Mouse (Mus musculus) embryonic facial prominence, embryonic 13.5 days (tissue): ENCODE results near the gene Samd1. TPM values are rescaled to one million over a fixed set of nuclear protein-coding genes. Genes with fewer than 3 reads are reported as not detected.
A peak's percentile ranks its signal among the peaks of the same experiment; 100 is the strongest.

ENCODE experiments used
- ATAC-seq: fragments of 200-750 bp; cut with Nextera tagmentation; 2 replicates; pipeline ENCODE4 v1.8.0; 2017; ENCODE audit warnings: low read depth; ENCODE audit not compliant: insufficient number of reproducible peaks, insufficient read depth, low FRiP score, low TSS enrichment
- H3K27ac ChIP-seq: fragments of 300-500 bp; sonication (generic); 2 replicates; pipeline ENCODE4 v1.5.1; 2015; ENCODE audit warnings: moderate library complexity, mild to moderate bottlenecking, inconsistent platforms
- H3K27me3 ChIP-seq: fragments of 300-500 bp; sonication (generic); 2 replicates; pipeline ENCODE4 v1.6.1; 2015; ENCODE audit warnings: mild to moderate bottlenecking, inconsistent platforms
- H3K36me3 ChIP-seq: fragments of 300-500 bp; sonication (generic); 2 replicates; pipeline ENCODE4 v1.6.1; 2015; ENCODE audit warnings: mild to moderate bottlenecking, inconsistent platforms
- H3K4me1 ChIP-seq: fragments of 300-500 bp; sonication (generic); 2 replicates; pipeline ENCODE4 v1.6.1; 2015; ENCODE audit warnings: inconsistent platforms
- H3K4me2 ChIP-seq: fragments of 300-500 bp; sonication (generic); 2 replicates; pipeline ENCODE4 v1.6.1; 2015; ENCODE audit warnings: moderate library complexity, mild to moderate bottlenecking, inconsistent platforms
- H3K4me3 ChIP-seq: fragments of 300-500 bp; sonication (generic); 2 replicates; pipeline ENCODE4 v1.5.1; 2015; ENCODE audit warnings: mild to moderate bottlenecking, inconsistent platforms
- H3K9ac ChIP-seq: fragments of 300-500 bp; sonication (generic); 2 replicates; pipeline ENCODE4 v1.6.1; 2015; ENCODE audit warnings: mild to moderate bottlenecking, inconsistent platforms
- H3K9me3 ChIP-seq: fragments of 300-500 bp; sonication (generic); 2 replicates; pipeline ENCODE4 v1.6.1; 2016; ENCODE audit warnings: inconsistent platforms
- WGBS: fragments of 180-500 bp; shearing (Covaris S2); methylation state at CpG from one replicate; pipeline ENCODE4 v1.1.7; 2015; ENCODE audit warnings: mixed read lengths; 5-methylcytosine and 5-hydroxymethylcytosine counted together
- polyA plus RNA-seq: library from polyadenylated mRNA; unstranded; fragments of >200 nt; fragmentation: Nextera tagmentation; extraction: Ambion mirVana; gene quantifications from 2 replicates; pipeline ENCODE4 v1.2.1, GENCODE M21; 2015

Gene Samd1
- polyA plus RNA-seq, 1 experiment from 2014 or later = 15.8 TPM

GRCm38 (mm10) chr8:84019738-84020137 lies 22.3 kb downstream of the Samd1 start:
- Histone ChIP-seq H3K27me3 (peaks cover 37% of the 10 kb centered on the region), H3K4me3 (no peak overlapping the region), H3K27ac (no peak overlapping the region), H3K4me2 (no peak overlapping the region), H3K9me3 (no peaks in the 10 kb centered on the region), H3K36me3 (no peaks in the 10 kb centered on the region), H3K4me1 (peaks cover 13% of the 10 kb centered on the region), H3K9ac (no peak overlapping the region)
- 78% methylated on average over 9 of the region's 9 CpGs for WGBS
- no peak for ATAC-seq

DNA sequence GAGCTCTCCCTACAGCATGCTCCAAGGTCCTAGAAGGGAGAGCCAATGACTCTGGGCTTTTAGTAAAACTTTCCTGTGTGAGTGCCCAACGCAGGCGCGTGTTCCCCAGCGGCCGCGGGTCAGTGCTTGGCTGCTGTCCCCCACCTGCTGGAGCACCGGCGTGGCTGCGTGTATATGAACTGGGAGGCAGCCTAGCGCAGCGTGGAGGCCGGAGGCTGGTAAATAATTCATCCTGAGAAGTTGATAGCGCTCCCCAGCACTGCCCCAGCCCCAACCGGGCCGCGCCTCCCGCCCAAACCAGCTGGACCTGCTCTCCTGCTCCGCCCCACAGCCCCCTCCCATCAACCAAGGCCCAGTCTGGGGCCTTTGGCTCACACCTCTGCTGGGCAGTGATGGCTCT lies 23.6 kb downstream of the Samd1 start, which contains the start of gene Palm3:
Gene Palm3, plus strand, starts transcription at position 376 of the 400 bp plus-strand sequence.
- WGBS = 11% methylated on average over 18 of the region's 18 CpGs
- peaks cover 39% of the 10 kb centered on the region for H3K27me3 ChIP-seq
- no peak for ATAC-seq
- peak within 1 kb of the TSS; percentile 33 for H3K4me2 ChIP-seq
- no peaks in the 10 kb centered on the region for H3K36me3 ChIP-seq
- no peak within 1 kb of the TSS for H3K27ac ChIP-seq
- H3K9ac ChIP-seq = peak within 1 kb of the TSS; percentile 49; the same call in 1 of the 2 replicates
- 0 out of 2 replicates have a peak within 1 kb of the TSS, but pooled peaks have one; percentile 12 for H3K4me3 ChIP-seq
- no peaks in the 10 kb centered on the region for H3K9me3 ChIP-seq
- H3K4me1 ChIP-seq = peaks cover 17% of the 10 kb centered on the region

DNA sequence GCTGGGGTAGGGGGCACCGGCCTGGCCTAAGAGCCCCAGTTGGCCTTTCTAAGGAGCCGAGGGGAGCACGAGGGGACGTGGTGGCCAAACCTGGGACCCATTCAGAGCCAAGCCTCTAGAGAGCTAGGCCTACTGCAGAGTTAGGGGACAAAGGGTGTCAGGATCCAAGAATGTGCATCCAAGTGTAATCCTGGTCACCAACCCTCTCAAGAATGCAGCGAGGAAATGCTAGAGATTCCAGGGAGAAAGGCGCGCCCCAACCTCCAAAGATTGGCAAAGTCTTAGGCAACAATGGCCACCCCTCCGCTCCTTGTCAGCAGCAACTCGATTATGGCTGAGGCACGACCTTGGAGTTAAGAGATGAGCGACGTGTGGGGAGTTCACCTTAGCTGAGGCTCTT lies 24.1 kb downstream of the Samd1 start:
- peak overlapping the region; percentile 33 for H3K4me2 ChIP-seq
- no peak overlapping the region; the same call in 1 of the 2 replicates for H3K9ac ChIP-seq
- 0 out of 2 replicates have a peak overlapping the region, but pooled peaks have one; percentile 12 for H3K4me3 ChIP-seq
- ATAC-seq = no peak
- no peak overlapping the region for H3K27ac ChIP-seq
- H3K36me3 ChIP-seq = no peaks in the 10 kb centered on the region
- peaks cover 43% of the 10 kb centered on the region for H3K27me3 ChIP-seq
- no peaks in the 10 kb centered on the region for H3K9me3 ChIP-seq
- 45% methylated on average over 12 of the region's 12 CpGs for WGBS
- peaks cover 21% of the 10 kb centered on the region for H3K4me1 ChIP-seq

GRCm38 (mm10) chr8:84023085-84023484 lies 25.6 kb downstream of the Samd1 start:
- WGBS = 20% methylated on average over 5 of the region's 5 CpGs
- no peak overlapping the region for H3K4me3 ChIP-seq
- H3K4me1 ChIP-seq = peaks cover 32% of the 10 kb centered on the region
- no peak for ATAC-seq
- no peaks in the 10 kb centered on the region for H3K36me3 ChIP-seq
- peaks cover 57% of the 10 kb centered on the region for H3K27me3 ChIP-seq
- no peak overlapping the region for H3K4me2 ChIP-seq
- no peak overlapping the region for H3K27ac ChIP-seq
- H3K9me3 ChIP-seq = no peaks in the 10 kb centered on the region
- H3K9ac ChIP-seq = no peak overlapping the region

GRCm38 (mm10) chr8:84023631-84024030 lies 26.2 kb downstream of the Samd1 start:
- Histone ChIP-seq H3K9ac (no peak overlapping the region), H3K27me3 (peaks cover 62% of the 10 kb centered on the region), H3K4me2 (no peak overlapping the region), H3K9me3 (no peaks in the 10 kb centered on the region), H3K4me3 (no peak overlapping the region), H3K27ac (no peak overlapping the region), H3K36me3 (no peaks in the 10 kb centered on the region), H3K4me1 (peaks cover 32% of the 10 kb centered on the region)
- WGBS = 54% methylated on average over 1 of the region's 1 CpGs
- ATAC-seq = no peak

DNA sequence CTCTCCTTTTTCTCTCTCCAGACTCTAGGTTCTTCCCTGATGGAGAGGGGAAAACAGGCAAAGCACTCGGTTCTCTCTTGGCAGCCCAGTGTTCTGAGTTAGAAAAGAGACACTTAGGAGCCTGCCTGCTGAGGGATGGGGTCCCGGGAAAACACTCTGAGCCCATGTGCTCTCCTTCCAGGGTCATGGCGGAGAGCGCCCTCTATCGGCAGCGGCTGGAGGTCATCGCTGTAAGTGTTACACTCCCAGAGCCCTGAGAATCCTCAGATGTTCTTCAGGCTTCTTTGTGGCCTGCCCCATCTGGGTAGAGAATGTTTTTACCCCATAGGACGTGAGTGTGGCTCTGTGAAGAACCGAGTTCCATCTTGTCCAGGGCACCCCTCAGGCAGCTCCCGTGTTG lies 26.7 kb downstream of the Samd1 start:
- Histone ChIP-seq H3K9me3 (no peaks in the 10 kb centered on the region), H3K27me3 (peaks cover 62% of the 10 kb centered on the region), H3K27ac (no peak overlapping the region), H3K4me1 (peaks cover 32% of the 10 kb centered on the region), H3K9ac (no peak overlapping the region), H3K36me3 (no peaks in the 10 kb centered on the region), H3K4me3 (no peak overlapping the region), H3K4me2 (no peak overlapping the region)
- no peak for ATAC-seq
- 13% methylated on average over 10 of the region's 10 CpGs for WGBS

GRCm38 (mm10) chr8:84025863-84026262 lies 28.4 kb downstream of the Samd1 start:
- Histone ChIP-seq H3K27me3 (peaks cover 55% of the 10 kb centered on the region), H3K27ac (no peak overlapping the region), H3K9me3 (no peaks in the 10 kb centered on the region), H3K9ac (peak overlapping the region; percentile 70), H3K4me2 (peak overlapping the region; percentile 84), H3K4me1 (peaks cover 32% of the 10 kb centered on the region), H3K36me3 (no peaks in the 10 kb centered on the region), H3K4me3 (peak overlapping the region; percentile 54)
- WGBS = under 1% methylated on average over 41 of the region's 41 CpGs
- peak; percentile 78 for ATAC-seq

DNA sequence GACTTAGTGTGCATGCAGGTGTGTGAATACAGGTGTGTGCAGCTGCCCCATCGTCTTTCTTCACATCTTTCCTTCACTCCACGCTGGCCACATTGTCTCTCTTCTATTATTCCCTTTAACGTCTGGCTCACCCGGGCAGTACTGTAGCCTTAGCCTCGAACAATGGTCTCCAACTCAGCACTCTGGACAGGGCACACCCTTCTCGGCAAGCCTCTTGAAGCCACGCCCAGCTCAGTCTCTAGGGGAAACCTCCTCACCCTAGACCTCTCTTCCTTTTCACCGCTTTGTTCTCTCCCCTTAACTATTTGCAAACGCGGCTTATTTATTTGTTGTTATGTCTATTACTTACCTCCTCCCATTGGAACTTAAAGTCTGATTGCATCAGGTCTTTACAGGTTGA lies 30.0 kb downstream of the Samd1 start:
- ATAC-seq = no peak
- Histone ChIP-seq H3K4me3 (no peak overlapping the region), H3K9me3 (no peaks in the 10 kb centered on the region), H3K4me2 (no peak overlapping the region), H3K27ac (no peak overlapping the region), H3K9ac (no peak overlapping the region), H3K4me1 (peaks cover 27% of the 10 kb centered on the region; the same call in 1 of the 2 replicates), H3K27me3 (peaks cover 39% of the 10 kb centered on the region), H3K36me3 (no peaks in the 10 kb centered on the region)
- 12% methylated on average over 10 of the region's 10 CpGs for WGBS

GRCm38 (mm10) chr8:84029272-84029671 lies 31.8 kb downstream of the Samd1 start:
- Histone ChIP-seq H3K27me3 (peaks cover 27% of the 10 kb centered on the region), H3K4me1 (peaks cover 23% of the 10 kb centered on the region; the same call in 1 of the 2 replicates), H3K4me2 (no peak overlapping the region), H3K4me3 (no peak overlapping the region), H3K9ac (no peak overlapping the region), H3K9me3 (no peaks in the 10 kb centered on the region), H3K36me3 (no peaks in the 10 kb centered on the region), H3K27ac (no peak overlapping the region)
- ATAC-seq = no peak
- WGBS = 87% methylated on average over 5 of the region's 5 CpGs

DNA sequence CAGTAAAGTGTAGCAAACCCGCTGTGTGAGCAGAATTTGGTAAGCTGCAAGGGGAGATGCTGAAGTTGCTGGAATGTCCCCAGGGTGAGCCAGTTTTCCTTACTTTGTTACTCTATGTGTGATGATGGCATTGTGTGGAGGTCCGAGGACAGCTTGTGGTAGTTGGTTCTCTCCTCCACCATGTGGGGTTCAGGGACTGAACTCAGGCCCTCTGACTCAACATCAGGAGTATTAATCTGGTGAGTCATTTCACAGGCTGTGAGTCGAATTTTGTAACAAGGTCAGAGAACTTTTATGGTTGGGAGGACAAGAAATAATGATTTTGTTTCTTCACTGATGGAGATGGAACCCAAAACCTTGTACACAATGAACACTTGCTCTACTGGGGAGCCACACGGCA lies 35.3 kb downstream of the Samd1 start:
- no peaks in the 10 kb centered on the region for H3K36me3 ChIP-seq
- H3K4me1 ChIP-seq = peaks cover 6% of the 10 kb centered on the region; the same call in 1 of the 2 replicates
- ATAC-seq = no peak
- H3K9me3 ChIP-seq = no peaks in the 10 kb centered on the region
- peaks cover 21% of the 10 kb centered on the region for H3K27me3 ChIP-seq
- WGBS = 74% methylated on average over 4 of the region's 4 CpGs
- no peak overlapping the region for H3K9ac ChIP-seq
- no peak overlapping the region for H3K27ac ChIP-seq
- H3K4me2 ChIP-seq = no peak overlapping the region
- H3K4me3 ChIP-seq = no peak overlapping the region

DNA sequence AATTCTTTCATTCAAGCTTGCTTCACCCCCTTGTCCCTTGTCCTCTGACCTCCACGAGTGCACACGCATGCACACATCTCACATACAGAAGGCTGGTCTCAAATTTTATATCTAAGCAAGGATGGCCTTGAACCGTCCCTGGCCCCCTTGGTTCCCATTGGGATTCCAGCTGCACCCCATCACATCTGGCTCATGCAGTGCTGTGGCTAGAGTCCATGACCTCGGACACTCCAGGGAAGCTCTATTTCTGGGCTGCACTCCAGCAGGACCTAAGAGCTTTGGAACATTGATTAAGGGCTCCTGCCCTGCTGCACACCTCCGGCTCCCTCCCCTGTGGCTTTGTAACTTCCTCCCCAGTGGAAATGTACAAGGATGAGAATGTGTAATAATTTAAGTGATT lies 40.5 kb downstream of the Samd1 start:
- WGBS = 76% methylated on average over 5 of the region's 5 CpGs

GRCm38 (mm10) chr8:84039050-84039449 lies 41.6 kb downstream of the Samd1 start:
- no peaks in the 10 kb centered on the region for H3K9me3 ChIP-seq
- no peak overlapping the region for H3K27ac ChIP-seq
- ATAC-seq = no peak
- no peak overlapping the region for H3K4me3 ChIP-seq
- H3K4me1 ChIP-seq = peaks cover 17% of the 10 kb centered on the region
- H3K9ac ChIP-seq = no peak overlapping the region
- 10% methylated on average over 5 of the region's 5 CpGs for WGBS
- H3K36me3 ChIP-seq = no peaks in the 10 kb centered on the region
- peaks cover 61% of the 10 kb centered on the region for H3K27me3 ChIP-seq
- H3K4me2 ChIP-seq = no peak overlapping the region

More for the DNA sequence above, 40.5 kb downstream of the Samd1 start:
- H3K36me3 ChIP-seq = no peaks in the 10 kb centered on the region
- peaks cover 50% of the 10 kb centered on the region for H3K27me3 ChIP-seq
- H3K9ac ChIP-seq = no peak overlapping the region
- no peak overlapping the region for H3K4me2 ChIP-seq
- H3K27ac ChIP-seq = no peak overlapping the region
- H3K4me1 ChIP-seq = peaks cover 17% of the 10 kb centered on the region
- H3K4me3 ChIP-seq = no peak overlapping the region
- H3K9me3 ChIP-seq = no peaks in the 10 kb centered on the region
- no peak for ATAC-seq
